Mouse (Mus musculus): Measurements from ENCODE around the gene Hsph1. TPM values are rescaled to one million over a fixed set of nuclear protein-coding genes. Genes with fewer than 3 reads are reported as not detected.

Gene Hsph1
- polyA plus RNA-seq, 1 experiment = 12.3 TPM

GRCm38 (mm10) chr5:149661428-149661827 lies 25.3 kb upstream of the Hsph1 start:
- Histone ChIP-seq H3K27me3 (replicated peaks) (no peaks in the 10 kb centered on the region), H3K4me1 (no peaks in the 10 kb centered on the region), H3K36me3 (replicated peaks; ENCODE audit: low read length) (no peaks in the 10 kb centered on the region), H3K9me3 (peaks cover 23% of the 10 kb centered on the region), H3K4me3 (replicated peaks) (no peak overlapping the region)
- TF ChIP-seq GATA1 (IDR thresholded peaks at IDR 0.05; ENCODE audit: borderline replicate concordance, low read length) = no peak
- TF ChIP-seq FLI1 (IDR thresholded peaks at IDR 0.05; ENCODE audit: low read length) = no peak

GRCm38 (mm10) chr5:149659414-149659780 lies 23.2 kb upstream of the Hsph1 start:
- Histone ChIP-seq H3K27me3 (replicated peaks) (peaks cover 2% of the 10 kb centered on the region), H3K9me3 (peaks cover 24% of the 10 kb centered on the region), H3K4me1 (no peaks in the 10 kb centered on the region), H3K4me3 (replicated peaks) (no peak overlapping the region), H3K36me3 (replicated peaks; ENCODE audit: low read length) (no peaks in the 10 kb centered on the region)
- TF ChIP-seq FLI1 (IDR thresholded peaks at IDR 0.05; ENCODE audit: low read length) = no peak
- no peak for TF ChIP-seq GATA1 (IDR thresholded peaks at IDR 0.05; ENCODE audit: borderline replicate concordance, low read length)

- TF ChIP-seq GATA1 (IDR thresholded peaks at IDR 0.05; ENCODE audit: borderline replicate concordance, low read length) (no peak), FLI1 (IDR thresholded peaks at IDR 0.05; ENCODE audit: low read length) (no peak)
- Histone ChIP-seq H3K27me3 (replicated peaks) (peaks cover 2% of the 10 kb centered on the region), H3K36me3 (replicated peaks; ENCODE audit: low read length) (no peaks in the 10 kb centered on the region), H3K4me1 (no peaks in the 10 kb centered on the region), H3K4me3 (replicated peaks) (no peak overlapping the region), H3K9me3 (peaks cover 24% of the 10 kb centered on the region)
Observed at GRCm38 (mm10) chr5:149658741-149659413, 22.7 kb upstream of the Hsph1 start.

- H3K4me3 ChIP-seq (replicated peaks) = no peak overlapping the region
- TF ChIP-seq FLI1 (IDR thresholded peaks at IDR 0.05; ENCODE audit: low read length) (no peak), GATA1 (IDR thresholded peaks at IDR 0.05; ENCODE audit: borderline replicate concordance, low read length) (no peak)
- H3K36me3 ChIP-seq (replicated peaks; ENCODE audit: low read length) = no peaks in the 10 kb centered on the region
- H3K9me3 ChIP-seq = peaks cover 19% of the 10 kb centered on the region
- H3K27me3 ChIP-seq (replicated peaks) = peaks cover 2% of the 10 kb centered on the region
- no peaks in the 10 kb centered on the region for H3K4me1 ChIP-seq
Observed at GRCm38 (mm10) chr5:149658022-149658421, 21.8 kb upstream of the Hsph1 start.

GRCm38 (mm10) chr5:149655636-149656035 lies 19.5 kb upstream of the Hsph1 start:
- TF ChIP-seq FLI1 (IDR thresholded peaks at IDR 0.05; ENCODE audit: low read length) (no peak), GATA1 (IDR thresholded peaks at IDR 0.05; ENCODE audit: borderline replicate concordance, low read length) (no peak)
- Histone ChIP-seq H3K9me3 (peaks cover 10% of the 10 kb centered on the region), H3K27me3 (replicated peaks) (peaks cover 2% of the 10 kb centered on the region), H3K4me3 (replicated peaks) (no peak overlapping the region), H3K4me1 (no peaks in the 10 kb centered on the region), H3K36me3 (replicated peaks; ENCODE audit: low read length) (no peaks in the 10 kb centered on the region)

- Histone ChIP-seq H3K4me3 (replicated peaks) (no peak overlapping the region), H3K9me3 (peaks cover 6% of the 10 kb centered on the region), H3K36me3 (replicated peaks; ENCODE audit: low read length) (no peaks in the 10 kb centered on the region), H3K27me3 (replicated peaks) (no peaks in the 10 kb centered on the region), H3K4me1 (no peaks in the 10 kb centered on the region)
- TF ChIP-seq FLI1 (IDR thresholded peaks at IDR 0.05; ENCODE audit: low read length) (no peak), GATA1 (IDR thresholded peaks at IDR 0.05; ENCODE audit: borderline replicate concordance, low read length) (no peak)
Observed at GRCm38 (mm10) chr5:149650179-149650553, 14.0 kb upstream of the Hsph1 start.

GRCm38 (mm10) chr5:149649499-149650178 lies 13.5 kb upstream of the Hsph1 start:
- no peak overlapping the region for H3K4me3 ChIP-seq (replicated peaks)
- no peaks in the 10 kb centered on the region for H3K4me1 ChIP-seq
- no peaks in the 10 kb centered on the region for H3K36me3 ChIP-seq (replicated peaks; ENCODE audit: low read length)
- no peaks in the 10 kb centered on the region for H3K27me3 ChIP-seq (replicated peaks)
- TF ChIP-seq FLI1 (IDR thresholded peaks at IDR 0.05; ENCODE audit: low read length) (no peak), GATA1 (IDR thresholded peaks at IDR 0.05; ENCODE audit: borderline replicate concordance, low read length) (no peak)
- H3K9me3 ChIP-seq = peaks cover 6% of the 10 kb centered on the region

GRCm38 (mm10) chr5:149648895-149649406 lies 12.8 kb upstream of the Hsph1 start:
- no peak for TF ChIP-seq FLI1 (IDR thresholded peaks at IDR 0.05; ENCODE audit: low read length)
- TF ChIP-seq GATA1 (IDR thresholded peaks at IDR 0.05; ENCODE audit: borderline replicate concordance, low read length) = no peak
- Histone ChIP-seq H3K27me3 (replicated peaks) (no peaks in the 10 kb centered on the region), H3K36me3 (replicated peaks; ENCODE audit: low read length) (no peaks in the 10 kb centered on the region), H3K9me3 (peaks cover 2% of the 10 kb centered on the region), H3K4me3 (replicated peaks) (no peak overlapping the region), H3K4me1 (no peaks in the 10 kb centered on the region)

- Histone ChIP-seq H3K4me1 (no peaks in the 10 kb centered on the region), H3K27me3 (replicated peaks) (no peaks in the 10 kb centered on the region), H3K36me3 (replicated peaks; ENCODE audit: low read length) (no peaks in the 10 kb centered on the region), H3K9me3 (no peaks in the 10 kb centered on the region), H3K4me3 (replicated peaks) (no peak overlapping the region)
- TF ChIP-seq GATA1 (IDR thresholded peaks at IDR 0.05; ENCODE audit: borderline replicate concordance, low read length) (no peak), FLI1 (IDR thresholded peaks at IDR 0.05; ENCODE audit: low read length) (no peak)
Observed at GRCm38 (mm10) chr5:149648196-149648595, 12.0 kb upstream of the Hsph1 start.
